Mouse (Mus musculus): ENCODE measurements at regions not wholly inside any gene's neighbourhood (a gene's known extent, or its start where the extent isn't known, plus 50 kb on each side); places are given as distances from the start of the nearest gene placed in this dataset.

DNA sequence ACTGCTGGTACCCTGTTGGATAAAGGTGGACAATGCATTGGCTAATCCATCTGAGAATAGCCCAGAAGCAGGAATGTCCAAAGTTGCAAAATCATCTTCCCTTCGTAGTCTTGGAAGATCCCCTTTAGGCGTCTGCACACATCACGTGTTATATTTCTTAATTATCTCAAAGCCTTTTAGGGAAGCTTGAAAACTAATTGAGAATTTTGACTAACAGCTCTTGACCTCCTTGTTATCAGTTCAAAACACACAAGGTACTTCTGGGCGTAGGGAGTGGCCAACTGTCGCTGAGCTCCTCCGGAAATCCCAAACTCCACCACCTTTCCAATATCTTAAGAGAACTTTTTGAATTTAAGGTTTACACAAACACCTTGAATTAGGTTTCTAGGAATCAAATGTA lies 227.6 kb upstream of the Myocd start:
- intact Hi-C loops (cut with DNase I), result no loop called here

DNA sequence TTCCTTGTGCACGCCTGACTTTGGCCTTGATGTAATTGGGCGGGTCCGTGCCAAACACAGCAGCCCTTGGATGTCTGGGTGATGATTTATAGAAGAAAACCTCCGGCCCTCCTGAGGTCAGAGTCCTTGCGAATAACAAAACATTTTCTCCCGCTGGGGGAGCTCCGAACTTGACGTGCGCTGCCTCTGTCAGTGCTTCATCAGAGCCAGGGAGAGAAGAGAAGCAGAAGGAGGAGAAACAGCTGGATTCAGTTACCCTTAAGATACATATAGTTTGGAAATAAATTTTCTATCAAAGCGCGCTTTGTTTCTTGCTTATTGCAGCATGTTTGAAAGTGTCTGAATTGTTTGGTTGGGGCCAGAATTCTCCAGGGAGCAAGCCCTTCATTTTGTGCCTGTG lies 225.2 kb upstream of the Myocd start:
- intact Hi-C loops (cut with DNase I), result no loop called here

DNA sequence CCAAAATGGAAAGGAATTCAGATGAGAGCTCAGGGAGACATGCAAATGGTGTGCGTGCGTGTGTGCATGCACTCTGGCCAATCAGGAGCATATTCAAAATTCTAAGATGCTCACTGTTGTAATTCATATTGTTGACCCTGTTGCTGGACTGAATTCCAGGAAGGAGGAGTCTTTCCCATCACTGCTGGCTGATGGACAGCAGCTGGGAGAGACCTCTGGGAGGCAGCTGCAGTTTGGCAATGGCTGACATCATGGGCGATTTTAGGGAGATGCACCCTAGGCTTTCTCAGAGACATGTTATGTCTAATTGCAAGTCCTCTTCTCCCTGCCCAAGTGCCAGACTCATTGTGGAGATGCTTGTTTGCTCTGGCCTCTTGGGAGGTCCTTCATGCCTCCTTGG lies 220.6 kb upstream of the Myocd start:
- intact Hi-C loops (cut with DNase I), result loop anchor here (5.0 kb wide), 1 partner anchor 223 kb away; the partner anchor contains the start of gene Myocd

DNA sequence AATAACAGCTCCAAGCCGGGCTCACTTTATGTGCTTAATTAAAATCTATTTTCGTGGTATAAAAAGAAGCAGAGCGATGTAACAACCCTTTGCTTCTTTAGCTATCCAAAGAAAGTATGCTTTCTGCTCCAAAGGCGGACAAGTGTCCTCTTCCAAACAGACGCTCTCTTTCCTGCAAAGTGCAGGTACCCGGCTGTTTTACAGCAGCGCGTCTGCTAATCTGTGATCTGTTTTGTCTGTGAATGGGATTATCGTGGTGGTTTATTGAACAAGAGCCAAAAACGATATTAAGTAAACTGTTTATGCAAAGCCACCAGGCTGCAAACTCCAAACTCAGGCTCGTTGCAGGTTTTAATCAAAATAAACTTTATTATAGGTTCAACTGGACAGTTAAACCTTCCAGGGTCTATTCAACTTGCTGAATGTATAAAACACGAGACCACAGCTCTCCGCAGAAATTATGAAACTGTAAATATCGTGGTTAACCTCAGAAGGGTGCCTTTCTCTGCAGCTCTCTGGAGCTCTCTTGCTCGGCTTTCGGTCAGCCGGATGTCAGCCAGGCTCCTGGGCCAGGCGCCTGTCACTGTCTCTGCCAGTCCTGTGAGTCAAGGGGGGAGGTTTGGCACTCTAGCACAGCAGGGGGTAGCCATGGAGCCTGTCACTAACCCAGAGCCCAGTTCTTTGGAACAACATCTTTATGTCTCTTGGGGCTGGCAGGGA lies 206.2 kb upstream of the Myocd start:
- intact Hi-C loops (cut with DNase I), result no loop called here

DNA sequence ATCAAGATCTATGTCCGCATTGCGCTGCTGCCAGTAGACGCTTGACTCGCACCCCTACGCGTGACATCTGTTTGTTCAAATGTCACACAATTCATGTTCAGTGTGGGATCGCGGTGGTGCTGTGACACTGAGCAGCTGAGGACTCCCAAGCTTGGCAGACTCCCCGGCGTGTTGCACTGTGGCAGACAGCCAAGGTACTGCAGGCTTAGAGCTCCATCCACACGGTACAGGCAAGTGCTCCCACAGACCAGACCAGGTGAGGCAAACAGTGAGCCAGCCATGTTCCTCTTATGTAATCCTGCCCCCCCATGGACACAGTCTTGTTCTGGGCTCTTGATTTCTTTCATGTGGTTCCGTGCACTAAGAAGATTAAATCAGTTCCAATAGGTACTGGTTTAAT lies 205.5 kb upstream of the Myocd start:
- intact Hi-C loops (cut with DNase I), result no loop called here

DNA sequence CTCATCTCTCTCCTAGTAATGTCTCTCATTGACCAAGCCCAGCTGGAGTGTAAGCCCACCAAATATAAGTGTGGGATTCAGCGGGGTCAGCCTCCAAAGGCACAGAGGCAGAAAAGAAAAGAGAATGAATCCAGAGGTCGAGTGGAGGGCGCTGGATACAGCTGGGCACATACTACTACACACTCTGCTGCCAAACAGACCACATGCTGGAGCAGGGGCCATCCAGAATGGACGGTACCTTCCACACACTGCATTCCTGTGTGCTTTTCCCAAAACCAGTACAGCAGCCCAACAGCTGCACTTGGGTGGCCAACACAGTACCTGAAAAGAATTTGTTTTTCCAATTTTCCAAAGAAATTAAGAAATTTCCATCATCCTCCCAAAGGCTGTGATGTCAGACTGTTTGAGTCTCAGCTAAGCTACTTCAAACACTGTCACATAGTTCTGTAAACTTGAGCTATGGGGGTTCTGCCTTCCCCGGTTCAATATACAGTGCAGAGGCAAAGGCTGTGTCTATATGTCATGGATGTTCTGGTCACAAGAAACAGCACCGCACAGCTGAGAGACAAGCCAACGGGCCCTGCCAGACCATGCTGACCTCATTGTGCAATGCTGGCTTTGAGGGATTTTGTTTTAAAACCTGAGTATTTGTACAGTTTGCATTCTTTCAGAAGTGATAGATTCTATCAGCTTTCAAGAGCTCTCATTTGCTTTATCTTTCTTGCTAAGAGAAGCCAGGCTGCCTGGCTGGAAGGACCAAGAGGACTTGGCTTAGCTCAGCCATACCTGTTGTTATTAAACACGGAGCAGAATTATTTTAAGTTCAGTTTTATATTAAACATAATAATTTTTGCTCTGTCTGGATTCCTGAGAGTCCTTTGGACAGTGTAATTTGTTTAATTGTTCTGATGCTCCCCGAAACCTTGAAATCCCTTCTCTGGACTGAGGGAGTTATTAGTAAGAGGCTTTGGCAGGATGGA lies 200.3 kb upstream of the Myocd start:
- intact Hi-C loops (cut with DNase I), result no loop called here

DNA sequence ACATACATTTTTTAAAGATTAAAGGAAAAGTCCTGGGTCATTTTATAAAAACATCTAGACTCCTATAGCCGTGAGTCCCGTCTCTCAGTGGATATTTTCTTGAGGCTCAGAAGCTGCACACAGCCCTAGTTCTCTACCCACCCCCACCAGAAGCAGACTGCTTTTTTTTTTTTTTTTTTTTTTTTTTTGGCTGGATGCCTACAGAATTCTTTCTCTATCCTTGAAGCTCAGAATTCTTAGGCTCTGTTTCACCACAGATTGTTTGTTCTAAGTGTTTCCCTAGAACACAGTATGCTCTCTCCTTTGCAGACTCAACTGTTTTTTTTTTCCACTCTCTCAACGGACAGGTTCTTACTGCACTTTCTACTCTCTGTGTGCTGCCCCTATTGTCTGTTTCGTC lies 191.3 kb upstream of the Myocd start:
- intact Hi-C loops (cut with DNase I), result no loop called here

DNA sequence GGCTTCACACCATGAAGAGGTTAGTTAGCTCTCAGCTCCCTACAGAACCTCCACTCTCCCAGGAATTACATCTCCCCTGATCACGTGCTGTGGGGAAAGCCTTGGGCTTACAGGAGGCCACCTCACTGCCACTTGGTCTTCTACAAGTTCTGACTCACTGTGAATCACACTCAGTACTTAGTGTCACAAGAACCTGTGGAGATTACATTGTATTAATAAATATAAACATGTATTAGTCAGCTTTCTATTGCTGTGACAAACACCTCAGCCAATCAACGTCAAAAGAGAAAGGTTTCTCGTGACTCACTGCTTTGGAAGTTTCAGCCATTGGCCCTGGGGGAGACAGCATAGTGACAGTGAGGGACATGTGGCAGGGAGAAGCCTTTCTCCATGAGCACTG lies 178.6 kb upstream of the Myocd start:
- intact Hi-C loops (cut with DNase I), result no loop called here

DNA sequence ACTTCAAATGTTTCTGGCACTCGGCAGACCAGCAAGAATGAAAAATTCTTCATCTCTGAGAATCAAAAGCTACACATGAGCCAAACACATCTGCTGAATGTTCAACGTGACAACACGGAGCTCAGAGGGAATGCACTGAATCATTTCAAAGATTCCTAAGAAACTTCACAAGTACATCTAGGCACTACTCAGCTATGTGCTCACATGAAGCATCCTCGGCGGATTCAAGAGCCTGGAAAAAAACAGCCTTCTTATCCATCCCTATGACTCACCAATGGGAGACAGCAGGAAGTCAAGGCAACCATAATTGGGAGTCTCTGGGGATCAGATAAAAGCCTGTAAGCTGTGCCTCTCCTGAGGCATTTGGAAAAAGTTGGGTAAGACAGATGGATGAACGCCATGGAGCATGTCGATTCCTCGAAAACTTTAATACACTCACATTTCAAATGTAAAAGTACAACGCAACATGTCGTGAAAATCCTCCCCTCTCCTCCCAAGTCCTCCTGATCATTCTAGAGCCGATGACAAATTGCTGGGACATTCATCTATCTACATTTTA lies 173.8 kb upstream of the Myocd start:
- intact Hi-C loops (cut with DNase I), result no loop called here

DNA sequence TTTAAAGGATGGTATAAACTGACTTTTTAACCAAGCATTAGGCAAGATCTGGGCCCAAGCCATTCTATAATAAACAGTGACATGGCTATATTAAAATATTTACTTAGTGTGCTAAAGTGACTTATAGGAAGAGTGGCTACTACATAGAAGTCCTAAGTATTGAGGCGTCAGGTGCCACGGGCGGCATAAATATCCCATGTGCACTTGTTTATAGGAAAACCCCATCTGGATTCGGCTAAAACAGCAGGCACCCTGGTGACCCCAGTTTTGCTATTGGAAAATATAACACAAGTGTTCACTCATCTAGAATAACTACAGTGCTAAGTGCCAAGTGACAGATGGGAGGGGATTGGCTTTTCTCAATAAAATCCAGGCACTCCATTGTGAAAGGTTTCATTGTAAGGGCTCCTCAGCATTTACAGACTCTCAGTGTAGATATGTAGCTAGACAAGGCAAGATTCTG lies 165.9 kb upstream of the Myocd start:
- intact Hi-C loops (cut with DNase I), result no loop called here

DNA sequence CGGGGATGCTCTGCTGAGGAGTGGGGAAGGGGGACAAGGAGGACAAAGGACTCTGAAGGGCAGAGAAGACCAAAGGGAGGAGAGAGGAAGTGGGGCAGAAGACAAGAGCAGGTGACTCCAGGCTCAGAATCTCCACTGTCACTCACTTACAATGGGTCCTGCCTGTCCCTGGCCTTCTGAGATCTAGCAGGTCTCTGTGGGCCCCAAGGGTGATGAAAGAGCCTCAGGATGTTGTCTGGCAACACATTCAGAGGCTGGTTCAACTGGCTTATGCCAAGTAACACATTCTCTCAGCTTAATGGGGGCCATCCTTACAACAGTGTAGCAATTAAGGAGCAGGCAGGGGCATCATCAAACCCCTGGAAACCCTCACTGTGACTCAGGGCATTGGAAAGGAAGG lies 152.1 kb upstream of the Myocd start:
- intact Hi-C loops (cut with DNase I), result no loop called here

DNA sequence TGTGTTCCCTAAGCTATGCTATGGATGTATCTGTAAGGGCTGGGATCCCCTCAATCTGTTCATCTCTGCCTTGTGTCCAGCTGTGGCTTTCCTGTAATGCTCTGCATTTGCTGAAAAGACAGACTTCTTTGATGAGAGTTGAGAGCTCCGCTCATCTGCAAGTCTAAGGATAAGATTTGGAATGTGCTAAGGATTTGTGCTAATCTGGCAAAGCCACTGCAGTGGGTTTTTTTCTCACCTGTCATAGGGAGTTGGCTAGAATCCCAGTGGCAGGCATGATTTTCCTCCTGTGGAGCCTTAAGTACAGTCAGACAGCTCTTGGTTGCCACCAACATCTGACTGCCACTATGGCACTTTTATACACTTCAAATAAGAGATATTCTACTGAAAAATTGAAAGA lies 138.8 kb upstream of the Myocd start:
- intact Hi-C loops (cut with DNase I), result no loop called here

DNA sequence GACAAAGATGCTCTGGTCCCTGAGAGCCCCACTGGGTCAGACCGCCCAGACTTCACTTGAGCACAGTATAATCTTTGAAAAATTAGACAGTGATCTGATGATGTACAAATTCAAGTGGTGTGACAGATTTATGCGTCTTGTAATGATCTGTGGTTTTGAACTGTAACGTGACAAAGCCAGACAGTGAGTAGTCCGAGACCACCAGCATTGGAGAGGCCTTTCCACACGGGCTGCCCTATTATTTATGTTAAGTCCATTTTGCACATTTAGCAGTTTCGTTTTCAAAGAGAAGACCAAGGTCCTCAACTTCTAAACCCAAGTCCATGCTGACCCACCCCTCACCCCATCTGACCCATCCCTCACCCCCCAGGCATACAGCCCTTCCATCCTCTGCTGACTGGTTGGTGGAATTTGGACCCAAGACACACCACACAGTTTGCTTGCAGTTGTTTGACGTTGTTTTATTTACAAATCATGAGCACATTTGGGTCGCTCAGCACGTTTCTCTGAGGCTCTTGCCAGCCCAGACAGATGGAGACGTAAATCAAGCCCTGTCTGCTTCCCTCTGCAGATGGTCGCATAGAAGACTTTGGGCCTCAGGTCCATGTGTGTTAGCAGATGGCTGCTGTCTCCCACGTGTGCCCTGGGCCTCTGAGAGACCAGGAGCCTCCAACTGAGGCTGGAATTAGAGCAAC lies 132.8 kb upstream of the Myocd start:
- intact Hi-C loops (cut with DNase I), result no loop called here

DNA sequence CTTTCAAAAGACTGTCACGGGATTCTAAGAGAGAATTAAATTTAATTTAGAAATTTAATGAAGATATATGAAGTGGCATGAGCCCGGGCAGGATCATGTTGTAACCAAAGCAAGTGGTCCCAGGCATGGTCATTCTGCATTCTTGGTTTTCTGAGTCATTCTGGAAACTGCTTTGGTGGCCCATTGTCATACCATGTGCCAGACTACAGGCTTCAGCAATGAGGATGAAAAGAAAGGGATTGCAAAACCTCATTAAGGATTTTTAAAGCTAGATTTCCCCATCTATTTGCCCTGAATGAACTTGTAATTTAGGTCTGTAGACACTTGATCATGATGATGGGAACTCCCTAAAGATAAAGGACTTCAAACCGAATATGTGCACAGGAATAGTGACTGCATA lies 119.4 kb upstream of the Myocd start:
- intact Hi-C loops (cut with DNase I), result no loop called here

DNA sequence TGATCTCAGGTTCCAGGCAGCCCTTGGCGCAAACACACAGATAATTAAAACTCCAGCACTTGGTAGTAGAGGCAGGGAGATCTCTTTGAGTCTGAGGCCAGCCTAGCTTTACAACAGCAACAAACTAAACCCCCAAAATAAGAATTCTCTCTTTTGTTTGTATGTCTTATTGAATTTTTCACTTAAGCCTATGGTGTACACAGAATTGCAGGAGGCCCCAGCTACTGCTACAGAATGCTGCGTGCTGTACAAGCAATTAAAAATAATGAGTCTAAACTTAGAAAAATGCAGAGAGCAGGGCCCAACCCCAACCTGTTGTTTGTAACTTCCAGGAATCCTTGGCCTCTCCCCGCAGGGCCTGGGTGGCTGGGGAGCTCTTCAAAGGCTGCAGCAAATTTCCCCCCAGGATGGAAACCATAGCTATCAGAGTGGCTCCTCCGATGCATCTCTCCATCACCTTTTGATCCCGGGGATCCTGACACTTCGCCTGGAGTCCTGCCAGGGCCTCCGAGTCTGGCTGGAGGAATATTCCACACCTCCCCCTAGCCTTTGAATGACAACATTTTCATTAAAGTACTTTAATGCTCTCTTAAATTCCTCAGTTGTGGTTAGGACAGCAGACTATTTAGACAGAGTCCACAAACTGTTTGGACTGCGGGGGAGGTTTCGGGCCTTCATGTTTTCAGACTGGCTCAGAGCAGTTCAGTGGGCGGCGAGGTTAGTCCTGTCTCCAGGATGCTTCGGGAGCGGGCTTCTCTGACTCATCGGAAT lies 116.7 kb upstream of the Myocd start:
- intact Hi-C loops (cut with DNase I), result no loop called here

DNA sequence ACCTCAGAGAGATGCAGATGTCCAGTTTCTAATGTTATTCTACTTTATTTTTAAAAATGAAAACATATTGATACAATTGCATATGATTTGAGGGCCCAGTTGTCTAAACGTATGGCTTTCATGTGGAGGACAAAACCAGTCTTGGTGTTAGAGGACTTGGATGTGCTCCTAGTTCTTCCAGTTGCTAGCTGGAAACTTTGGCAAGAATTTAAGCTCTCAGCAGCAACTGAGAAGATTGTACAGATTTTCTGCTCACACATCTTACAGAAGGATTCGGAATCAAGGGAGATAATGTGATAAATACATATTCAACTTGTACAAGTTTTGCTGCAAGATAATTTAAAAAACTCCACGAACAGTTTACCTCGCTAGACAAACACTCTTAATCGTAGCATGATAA lies 105.6 kb upstream of the Myocd start:
- intact Hi-C loops (cut with DNase I), result no loop called here

DNA sequence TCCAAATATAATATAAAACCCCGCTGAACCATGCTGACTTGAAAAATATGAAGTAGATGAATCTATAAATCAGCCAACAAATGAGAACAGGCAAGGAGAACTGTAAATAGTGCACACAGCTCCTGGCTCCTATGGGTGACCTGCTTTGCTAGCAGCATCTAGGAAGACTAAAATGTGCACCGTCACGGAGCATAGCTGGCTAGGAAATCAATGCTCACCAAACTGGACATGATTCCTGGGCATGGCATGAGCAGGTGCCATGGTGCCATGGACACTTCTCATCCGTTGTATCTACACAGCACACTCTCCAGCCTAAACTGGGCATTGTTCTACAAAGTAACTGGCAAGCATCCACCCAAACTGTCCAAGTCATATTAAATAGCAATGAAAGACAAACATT lies 103.3 kb upstream of the Myocd start:
- intact Hi-C loops (cut with DNase I), result no loop called here

DNA sequence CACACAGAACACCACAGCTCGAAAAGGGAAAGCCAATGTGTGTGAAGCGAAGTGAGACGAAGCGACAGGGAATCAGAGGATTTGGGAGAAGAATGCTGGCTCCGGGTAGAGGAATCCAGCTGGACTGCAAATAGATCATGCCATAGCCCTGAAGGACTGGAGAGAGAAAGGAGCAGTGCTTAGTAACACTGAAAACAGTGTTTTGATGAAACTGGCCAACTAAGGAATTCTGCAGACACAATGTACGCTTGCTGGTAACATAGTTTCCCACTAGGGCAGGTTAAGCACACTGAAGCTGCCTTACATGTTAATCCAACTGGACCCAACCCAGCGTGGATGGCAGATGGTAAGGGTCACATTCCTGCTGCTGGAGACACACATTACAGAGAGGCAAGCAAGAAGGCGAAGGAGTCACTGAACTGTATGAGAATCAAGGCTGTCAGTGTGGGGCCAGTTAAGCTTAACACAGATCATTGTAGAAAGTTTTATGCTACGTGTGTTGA lies 102.6 kb upstream of the Myocd start:
- intact Hi-C loops (cut with DNase I), result no loop called here

DNA sequence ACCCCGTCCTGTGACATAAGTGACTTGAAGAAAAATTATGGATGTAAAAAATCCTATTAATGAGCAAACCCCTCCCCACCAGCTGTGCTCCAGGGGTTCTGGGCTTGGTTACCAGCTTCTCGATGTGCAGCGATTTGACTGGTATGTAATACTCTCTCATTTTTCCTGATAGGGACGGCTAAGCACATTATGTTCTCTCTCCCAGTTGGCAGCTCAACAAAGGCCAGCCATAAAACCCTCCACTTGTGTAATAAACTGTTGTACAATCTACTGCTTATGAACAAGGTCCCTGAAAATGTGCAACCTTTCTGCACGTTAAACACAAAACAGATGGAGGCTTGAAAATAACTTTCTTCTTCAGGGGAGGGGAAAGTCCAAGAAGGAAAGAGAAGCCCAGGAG lies 98.0 kb upstream of the Myocd start:
- intact Hi-C loops (cut with DNase I), result no loop called here

DNA sequence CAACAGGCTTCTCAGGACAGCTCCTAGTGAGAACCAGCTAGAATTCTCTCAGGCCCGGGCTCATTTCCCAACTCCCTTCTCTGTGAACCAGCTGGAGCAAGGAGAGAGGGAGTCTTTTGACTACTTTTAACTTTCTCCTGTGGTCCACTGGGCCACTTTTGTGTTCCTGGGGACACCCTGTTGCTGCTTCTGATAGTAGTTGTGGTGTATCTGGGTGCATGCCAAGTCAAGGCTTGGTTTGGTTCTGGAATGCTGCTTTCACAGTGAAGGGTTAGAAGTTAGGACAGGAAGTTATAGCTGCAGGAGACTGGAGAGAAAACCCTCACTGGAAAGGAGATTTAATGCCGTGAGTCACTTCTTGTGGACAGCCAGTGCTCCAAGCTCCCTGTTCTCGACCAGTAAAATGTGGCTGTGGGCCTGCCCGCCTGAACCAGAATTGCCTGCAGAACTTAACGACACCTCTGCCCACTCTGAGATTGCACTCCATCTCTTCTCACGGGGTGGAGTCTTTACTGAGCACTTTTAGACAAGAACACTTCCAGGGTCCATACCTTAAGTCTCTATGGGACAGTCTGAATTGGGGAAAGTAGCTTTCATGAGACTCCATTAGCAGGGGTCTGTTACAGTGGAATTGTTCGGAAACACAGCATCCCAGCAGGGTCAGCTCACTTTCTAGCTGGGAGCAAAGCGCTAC lies 97.0 kb upstream of the Myocd start:
- intact Hi-C loops (cut with DNase I), result no loop called here
